Mouse (Mus musculus): ENCODE measurements around the gene Nr5a2. TPM values are rescaled to one million over a fixed set of nuclear protein-coding genes. Genes with fewer than 3 reads are reported as not detected.

Gene Nr5a2
- total and polyA plus RNA-seq, 3 experiments = 0.18 to 0.80 (median 0.60) TPM

- TF ChIP-seq POLR2A (IDR thresholded peaks at IDR 0.05; ENCODE audit: insufficient read depth, low read depth, low read length) (no peak), CTCF (IDR thresholded peaks at IDR 0.05) (no peak), EP300 (IDR thresholded peaks at IDR 0.05; ENCODE audit: insufficient read depth, low read depth, low read length) (no peak)
- H3K4me3 ChIP-seq = no peak overlapping the region
- H3K4me1 ChIP-seq (ENCODE audit: control insufficient read depth, insufficient read depth, low read length) = no peaks in the 10 kb centered on the region
- intact Hi-C loops (cut with DNase I) = no loop called here
- no peak overlapping the region for H3K27ac ChIP-seq
- DNase-seq = no peak
- H3K9ac ChIP-seq (ENCODE audit: low read depth, low read length) = no peak overlapping the region
- no peaks in the 10 kb centered on the region for H3K79me2 ChIP-seq (replicated peaks; ENCODE audit: control insufficient read depth, insufficient read depth, low read length)
- no peaks in the 10 kb centered on the region for H3K36me3 ChIP-seq (ENCODE audit: control insufficient read depth, insufficient read depth, low read length)
- WGBS = 85% methylated on average over 3 of the region's 3 CpGs
- H3K27me3 ChIP-seq (ENCODE audit: control insufficient read depth, insufficient read depth, low read length) = no peaks in the 10 kb centered on the region
These were observed 17.6 kb upstream of the Nr5a2 start for GRCm38 (mm10) chr1:136977867-136978266.

GRCm38 (mm10) chr1:136974040-136974439, 13.8 kb upstream of the Nr5a2 start:
- no peaks in the 10 kb centered on the region for H3K27me3 ChIP-seq (ENCODE audit: control insufficient read depth, insufficient read depth, low read length)
- no peak for DNase-seq
- H3K36me3 ChIP-seq (ENCODE audit: control insufficient read depth, insufficient read depth, low read length) = no peaks in the 10 kb centered on the region
- H3K4me3 ChIP-seq = no peak overlapping the region
- intact Hi-C loops (cut with DNase I) = no loop called here
- H3K79me2 ChIP-seq (replicated peaks; ENCODE audit: control insufficient read depth, insufficient read depth, low read length) = no peaks in the 10 kb centered on the region
- H3K27ac ChIP-seq = no peak overlapping the region
- TF ChIP-seq CTCF (IDR thresholded peaks at IDR 0.05) = no peak
- TF ChIP-seq EP300 (IDR thresholded peaks at IDR 0.05; ENCODE audit: insufficient read depth, low read depth, low read length) = no peak
- TF ChIP-seq POLR2A (IDR thresholded peaks at IDR 0.05; ENCODE audit: insufficient read depth, low read depth, low read length) = no peak
- 64% methylated on average over 3 of the region's 3 CpGs for WGBS
- H3K4me1 ChIP-seq (ENCODE audit: control insufficient read depth, insufficient read depth, low read length) = no peaks in the 10 kb centered on the region
- no peak overlapping the region for H3K9ac ChIP-seq (ENCODE audit: low read depth, low read length)

DNA sequence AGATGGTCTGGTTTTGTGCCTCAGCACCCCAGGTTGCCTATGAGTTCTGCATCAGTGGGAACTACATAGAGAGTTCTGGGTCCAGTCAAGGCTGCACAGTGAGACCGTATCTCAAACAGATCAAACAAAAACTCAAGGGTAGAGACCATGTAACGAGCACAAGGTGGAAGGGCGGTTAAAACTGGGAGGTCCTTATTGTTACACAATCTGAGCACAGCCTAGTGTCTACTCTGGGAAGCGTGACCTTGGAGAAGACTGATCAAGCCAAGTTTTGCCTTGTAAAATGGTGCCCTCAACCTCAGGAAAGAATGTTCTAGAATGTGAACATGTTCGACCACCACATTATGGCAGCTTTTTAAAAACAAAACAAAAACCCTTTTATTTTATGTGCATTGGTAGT, 12.8 kb upstream of the Nr5a2 start:
- Histone ChIP-seq H3K27ac (no peak overlapping the region), H3K4me3 (no peak overlapping the region), H3K36me3 (ENCODE audit: control insufficient read depth, insufficient read depth, low read length) (no peaks in the 10 kb centered on the region), H3K9ac (ENCODE audit: low read depth, low read length) (no peak overlapping the region), H3K27me3 (ENCODE audit: control insufficient read depth, insufficient read depth, low read length) (no peaks in the 10 kb centered on the region), H3K4me1 (ENCODE audit: control insufficient read depth, insufficient read depth, low read length) (no peaks in the 10 kb centered on the region), H3K79me2 (replicated peaks; ENCODE audit: control insufficient read depth, insufficient read depth, low read length) (no peaks in the 10 kb centered on the region)
- DNase-seq = no peak
- 87% methylated on average over 5 of the region's 5 CpGs for WGBS
- TF ChIP-seq CTCF (IDR thresholded peaks at IDR 0.05) (no peak), EP300 (IDR thresholded peaks at IDR 0.05; ENCODE audit: insufficient read depth, low read depth, low read length) (no peak), POLR2A (IDR thresholded peaks at IDR 0.05; ENCODE audit: insufficient read depth, low read depth, low read length) (no peak)
- intact Hi-C loops (cut with DNase I) = no loop called here

DNA sequence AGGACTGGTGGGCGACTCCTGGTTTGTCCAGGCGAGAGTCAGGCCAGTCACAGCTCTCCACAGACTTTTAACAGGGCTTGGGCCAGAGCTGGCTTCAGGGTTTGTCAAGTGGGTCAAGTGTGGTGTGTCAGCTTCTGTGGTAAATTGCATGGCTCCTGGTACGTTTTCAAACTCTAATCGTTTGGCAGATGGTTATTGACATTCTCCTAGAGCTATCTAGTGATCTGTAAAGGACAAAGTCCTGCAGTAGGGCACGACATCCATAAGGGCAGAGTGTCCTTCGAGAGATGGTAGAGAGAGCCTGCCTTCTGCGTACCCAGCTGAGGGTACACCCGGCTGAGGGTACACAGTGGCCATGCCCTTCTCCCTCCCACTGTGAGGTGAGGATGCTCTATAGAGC, 10.7 kb upstream of the Nr5a2 start:
- TF ChIP-seq POLR2A (IDR thresholded peaks at IDR 0.05; ENCODE audit: insufficient read depth, low read depth, low read length) (no peak), EP300 (IDR thresholded peaks at IDR 0.05; ENCODE audit: insufficient read depth, low read depth, low read length) (no peak), CTCF (IDR thresholded peaks at IDR 0.05) (no peak)
- Histone ChIP-seq H3K36me3 (ENCODE audit: control insufficient read depth, insufficient read depth, low read length) (no peaks in the 10 kb centered on the region), H3K27ac (no peak overlapping the region), H3K9ac (ENCODE audit: low read depth, low read length) (no peak overlapping the region), H3K4me1 (ENCODE audit: control insufficient read depth, insufficient read depth, low read length) (no peaks in the 10 kb centered on the region), H3K27me3 (ENCODE audit: control insufficient read depth, insufficient read depth, low read length) (no peaks in the 10 kb centered on the region), H3K4me3 (no peak overlapping the region), H3K79me2 (replicated peaks; ENCODE audit: control insufficient read depth, insufficient read depth, low read length) (no peaks in the 10 kb centered on the region)
- WGBS = 84% methylated on average over 8 of the region's 8 CpGs
- intact Hi-C loops (cut with DNase I) = no loop called here
- no peak for DNase-seq

DNA sequence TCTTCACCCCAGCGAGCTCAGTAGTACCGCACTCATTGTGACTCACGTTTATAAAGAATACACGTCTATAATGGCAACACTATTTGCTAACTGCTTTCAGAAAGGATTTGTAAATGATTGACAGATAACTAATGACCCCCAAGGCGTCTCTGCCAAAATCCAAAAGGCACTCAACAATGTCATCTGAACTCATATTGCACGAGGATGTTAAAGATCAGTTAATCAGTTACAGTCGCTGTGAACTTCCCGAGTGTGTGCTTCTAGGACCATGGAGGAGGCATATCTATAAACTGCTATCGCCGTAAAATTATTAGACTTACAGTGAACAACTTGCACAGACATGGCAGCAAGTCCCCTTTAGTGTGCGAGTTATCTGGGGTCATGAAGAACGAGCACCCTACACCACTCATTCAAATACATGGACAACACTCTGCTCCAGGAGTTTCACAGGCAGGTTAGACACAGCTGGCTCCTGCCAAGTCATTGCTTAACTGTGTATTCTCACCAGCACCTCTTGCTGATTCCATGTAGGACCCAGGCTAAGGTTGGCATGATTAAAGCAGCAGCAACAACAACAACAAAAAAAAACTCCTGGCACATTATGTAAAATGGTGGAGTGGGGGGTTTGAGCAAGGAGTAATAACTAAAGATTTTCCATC, 6.6 kb upstream of the Nr5a2 start:
- 81% methylated on average over 12 of the region's 12 CpGs for WGBS
- DNase-seq = no peak
- no peaks in the 10 kb centered on the region for H3K27me3 ChIP-seq (ENCODE audit: control insufficient read depth, insufficient read depth, low read length)
- no peaks in the 10 kb centered on the region for H3K36me3 ChIP-seq (ENCODE audit: control insufficient read depth, insufficient read depth, low read length)
- TF ChIP-seq POLR2A (IDR thresholded peaks at IDR 0.05; ENCODE audit: insufficient read depth, low read depth, low read length) (no peak), CTCF (IDR thresholded peaks at IDR 0.05) (no peak), EP300 (IDR thresholded peaks at IDR 0.05; ENCODE audit: insufficient read depth, low read depth, low read length) (no peak)
- H3K4me1 ChIP-seq (ENCODE audit: control insufficient read depth, insufficient read depth, low read length) = no peaks in the 10 kb centered on the region
- H3K4me3 ChIP-seq = no peak overlapping the region
- no peak overlapping the region for H3K27ac ChIP-seq
- intact Hi-C loops (cut with DNase I) = no loop called here
- no peaks in the 10 kb centered on the region for H3K79me2 ChIP-seq (replicated peaks; ENCODE audit: control insufficient read depth, insufficient read depth, low read length)
- no peak overlapping the region for H3K9ac ChIP-seq (ENCODE audit: low read depth, low read length)

DNA sequence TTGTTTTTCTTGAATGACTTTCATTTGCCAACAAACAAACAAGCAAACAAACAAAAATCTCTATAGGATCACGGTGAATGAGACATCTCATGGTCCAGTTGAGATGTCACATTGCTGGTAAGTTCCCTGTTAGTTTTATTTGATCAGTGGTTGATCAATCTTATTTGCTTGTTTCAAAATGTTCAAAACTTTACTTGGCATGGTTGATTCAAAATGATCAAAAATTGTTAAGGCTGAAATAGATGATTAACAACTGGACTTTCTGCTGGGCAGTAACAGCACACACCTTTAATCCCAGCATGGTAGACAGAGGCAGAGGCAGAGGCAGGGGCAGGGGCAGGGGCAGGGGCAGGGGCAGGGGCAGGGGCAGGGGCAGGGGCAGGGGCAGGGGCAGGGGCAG, 757 bp downstream of the Nr5a2 start:
- Histone ChIP-seq H3K36me3 (ENCODE audit: control insufficient read depth, insufficient read depth, low read length) (no peaks in the 10 kb centered on the region), H3K9ac (ENCODE audit: low read depth, low read length) (no peak overlapping the region), H3K4me1 (ENCODE audit: control insufficient read depth, insufficient read depth, low read length) (no peaks in the 10 kb centered on the region), H3K27ac (no peak overlapping the region), H3K79me2 (replicated peaks; ENCODE audit: control insufficient read depth, insufficient read depth, low read length) (no peaks in the 10 kb centered on the region), H3K27me3 (ENCODE audit: control insufficient read depth, insufficient read depth, low read length) (peaks cover 4% of the 10 kb centered on the region; the same call in 1 of the 2 replicates), H3K4me3 (no peak overlapping the region)
- no peak for DNase-seq
- intact Hi-C loops (cut with DNase I) = no loop called here
- 93% methylated on average over 1 of the region's 1 CpGs for WGBS
- TF ChIP-seq CTCF (IDR thresholded peaks at IDR 0.05) = no peak
- TF ChIP-seq EP300 (IDR thresholded peaks at IDR 0.05; ENCODE audit: insufficient read depth, low read depth, low read length) = no peak
- TF ChIP-seq POLR2A (IDR thresholded peaks at IDR 0.05; ENCODE audit: insufficient read depth, low read depth, low read length) = no peak
